Mouse (Mus musculus): ENCODE measurements around the gene Gm6034. TPM values are rescaled to one million over a fixed set of nuclear protein-coding genes. Genes with fewer than 3 reads are reported as not detected.
"Not testable (repeated sequence)": the region's sequence is repeated elsewhere in the genome, so short reads cannot be mapped to it uniquely, and the experiment has no call there.

Gene Gm6034
- total RNA-seq, 1 experiment from 2014 or later: not detected

GRCm38 (mm10) chr17:36022098-36022497 is 20.7 kb upstream of the Gm6034 start:
- ATAC-seq (replicated peaks; ENCODE audit: low read depth, poor library complexity, severe bottlenecking): no peak

DNA sequence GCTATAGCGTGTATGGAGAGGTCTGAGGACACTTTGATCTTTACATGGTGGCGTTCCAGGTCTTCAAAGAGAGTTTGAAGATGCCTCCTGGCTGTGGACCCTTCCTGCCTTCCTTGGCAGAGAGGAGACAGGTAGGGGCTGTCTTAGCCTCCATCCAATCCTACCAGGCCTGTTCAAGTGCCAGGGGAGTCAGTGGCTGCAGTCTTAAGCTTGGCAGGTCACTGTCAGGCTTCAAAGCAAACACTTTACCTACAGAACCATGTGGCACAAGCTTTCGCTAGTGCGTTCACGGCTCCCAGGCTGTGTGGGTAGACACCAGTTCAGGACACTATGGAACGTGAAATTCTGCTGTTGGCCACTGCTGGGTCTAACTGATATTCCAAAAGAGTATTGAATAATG is 19.8 kb upstream of the Gm6034 start:
- ATAC-seq (replicated peaks; ENCODE audit: low read depth, poor library complexity, severe bottlenecking): no peak

DNA sequence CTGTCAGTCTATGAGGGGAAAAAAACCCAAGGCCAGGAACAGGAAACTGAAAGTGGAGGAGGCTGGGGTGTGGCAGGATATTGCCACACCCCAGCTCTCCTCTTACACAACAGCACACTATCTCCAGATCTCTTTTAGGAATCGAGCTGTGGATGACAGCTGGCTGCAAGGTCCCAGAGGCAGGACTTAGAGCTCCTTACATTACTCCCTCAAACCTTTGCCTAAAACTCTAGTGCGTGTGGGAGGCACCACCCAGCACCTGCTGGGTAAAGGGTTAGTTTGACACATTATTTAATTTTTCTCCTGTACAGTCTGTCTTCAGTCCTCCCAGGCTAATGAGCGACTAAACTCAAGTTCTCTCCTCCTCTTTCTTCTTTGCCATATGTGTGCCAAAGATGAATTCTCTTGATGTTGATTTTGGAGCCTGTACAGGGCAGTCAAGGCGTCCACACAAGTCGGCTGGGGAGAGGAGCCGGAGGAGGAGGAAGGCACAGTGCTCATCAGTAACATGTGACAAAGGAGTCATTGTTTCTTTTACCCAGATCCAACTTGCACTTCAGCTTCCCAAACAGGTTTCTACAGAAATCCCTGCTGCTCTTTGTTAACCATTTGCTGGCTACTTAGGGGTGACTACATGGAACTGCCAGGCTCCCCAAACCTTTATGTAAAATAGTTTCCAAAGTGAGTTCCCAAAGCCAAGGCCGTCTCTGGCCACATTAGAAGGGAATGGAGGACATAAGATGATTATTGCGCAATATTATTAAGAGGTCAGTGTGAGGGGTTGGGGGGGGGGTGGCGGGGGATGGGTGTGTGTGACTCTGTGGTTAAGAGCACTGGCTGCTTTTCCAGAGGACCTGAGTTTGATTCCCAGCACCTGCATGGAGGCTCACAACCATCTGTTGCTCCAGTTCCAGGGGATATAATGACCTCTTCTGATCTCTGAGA is 18.8 kb upstream of the Gm6034 start:
- peak; percentile 38 for ATAC-seq (replicated peaks; ENCODE audit: low read depth, poor library complexity, severe bottlenecking)

DNA sequence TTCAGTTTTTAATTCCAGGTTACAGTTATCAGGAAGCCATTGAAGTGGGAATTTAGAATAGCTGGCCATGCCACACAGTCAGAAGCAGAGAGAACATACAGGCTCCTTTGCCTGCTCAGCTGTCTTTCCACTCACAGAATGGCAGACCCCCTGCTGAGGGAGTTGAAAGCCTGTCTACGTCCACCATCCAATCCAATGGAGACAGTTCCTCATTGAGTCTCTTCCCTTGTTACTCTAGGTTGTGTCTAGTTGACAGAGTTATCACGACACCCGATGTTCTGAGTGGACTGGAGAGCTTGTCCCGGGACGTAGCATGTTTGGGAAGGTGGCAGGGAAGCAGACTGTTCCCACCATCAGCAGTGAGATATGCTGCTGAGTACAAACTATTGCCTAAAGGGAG is 17.6 kb upstream of the Gm6034 start:
- ATAC-seq (replicated peaks; ENCODE audit: low read depth, poor library complexity, severe bottlenecking): no peak

DNA sequence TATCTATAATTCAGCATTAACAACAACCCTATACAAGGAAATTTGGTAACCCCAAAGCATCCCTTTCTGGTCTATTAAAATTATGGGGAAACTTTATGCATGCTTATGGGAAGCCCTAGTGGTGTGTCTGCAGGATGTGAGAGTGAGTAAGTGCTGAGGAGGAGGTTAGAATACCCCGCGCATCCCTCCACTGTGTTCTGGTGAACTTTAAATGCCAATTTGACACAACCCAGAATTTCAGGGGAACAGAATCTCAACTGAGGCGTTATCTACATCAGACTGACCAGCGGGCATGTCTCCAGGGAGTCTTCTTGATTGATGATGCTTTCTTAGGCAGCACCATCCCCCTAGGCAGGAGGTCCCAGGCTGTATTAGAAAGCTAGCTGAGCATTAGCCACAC is 16.9 kb upstream of the Gm6034 start:
- ATAC-seq (replicated peaks; ENCODE audit: low read depth, poor library complexity, severe bottlenecking): no peak

GRCm38 (mm10) chr17:36027663-36028062 is 15.1 kb upstream of the Gm6034 start:
- no peak for ATAC-seq (replicated peaks; ENCODE audit: low read depth, poor library complexity, severe bottlenecking)

- no peak for ATAC-seq (replicated peaks; ENCODE audit: low read depth, poor library complexity, severe bottlenecking)
Observed at GRCm38 (mm10) chr17:36028879-36029619, 13.7 kb upstream of the Gm6034 start.

DNA sequence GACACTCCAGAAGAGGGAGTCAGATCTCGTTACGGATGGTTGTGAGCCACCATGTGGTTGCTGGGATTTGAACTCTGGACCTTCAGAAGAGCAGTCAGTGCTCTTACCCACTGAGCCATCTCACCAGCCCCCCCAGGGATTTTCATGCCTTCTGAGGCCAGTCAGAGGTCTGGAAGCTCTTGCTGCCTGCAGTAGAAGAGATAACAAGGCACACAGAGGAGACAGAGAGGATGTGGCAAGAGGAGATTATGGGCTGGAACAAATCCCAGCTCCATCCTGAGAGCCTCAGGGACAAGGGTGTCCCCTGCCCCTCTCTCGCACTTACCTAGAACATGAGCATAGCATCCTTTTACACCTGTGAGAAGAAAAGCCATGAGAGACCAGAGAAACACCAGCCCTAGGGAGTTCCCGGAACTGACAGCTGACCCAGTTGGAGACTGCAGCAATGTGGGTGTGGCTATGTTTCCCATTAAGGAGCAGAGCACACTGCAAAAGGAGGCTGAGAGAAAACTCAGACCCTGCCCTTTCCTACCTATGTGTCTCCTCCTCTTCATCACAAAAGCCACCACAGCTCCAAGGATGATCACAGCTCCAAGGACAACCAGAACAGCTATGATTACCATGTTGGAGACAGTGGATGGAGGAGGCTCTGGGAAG is 12.6 kb upstream of the Gm6034 start:
- peak; percentile 31; the same call in 1 of the 2 replicates for ATAC-seq (replicated peaks; ENCODE audit: low read depth, poor library complexity, severe bottlenecking)

DNA sequence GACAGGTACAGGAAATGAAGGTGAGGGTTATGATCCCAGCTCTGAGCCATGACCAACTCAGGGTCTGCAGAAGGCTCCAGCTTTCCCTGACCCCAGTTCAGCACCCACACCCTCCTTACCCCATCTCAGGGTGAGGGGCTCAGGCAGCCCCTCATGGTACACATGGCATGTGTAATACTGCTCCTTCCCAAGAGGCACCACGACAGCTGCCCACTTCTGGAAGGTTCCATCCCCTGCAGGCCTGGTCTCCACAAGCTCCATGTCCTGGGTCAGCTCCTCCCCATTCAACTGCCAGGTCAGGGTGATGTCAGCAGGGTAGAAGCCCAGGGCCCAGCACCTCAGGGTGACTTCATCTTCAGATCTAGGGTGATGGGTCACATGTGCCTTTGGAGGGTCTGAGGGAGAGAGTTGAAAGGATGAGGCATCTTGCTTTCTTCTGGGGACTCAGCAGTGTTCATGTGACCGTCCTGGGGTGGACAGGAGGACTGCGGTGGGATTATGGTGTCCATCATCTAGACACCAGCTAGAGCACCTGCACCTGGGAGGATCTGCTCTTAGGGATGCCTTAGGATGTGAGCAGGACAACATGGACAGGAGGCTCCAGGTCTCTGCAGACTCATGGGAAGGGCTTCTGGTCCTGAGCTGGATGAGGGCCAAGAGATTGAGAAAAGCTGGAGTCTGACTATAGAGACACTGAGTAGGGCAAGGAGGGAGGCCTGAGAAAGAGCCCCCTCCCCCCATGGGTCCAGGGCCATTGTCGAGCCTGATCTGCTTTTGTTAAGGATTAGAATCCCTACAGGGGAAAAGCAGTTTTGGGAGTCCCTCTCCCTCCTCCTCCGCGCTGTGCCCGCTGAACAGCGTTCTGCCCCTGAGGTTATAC is 11.8 kb upstream of the Gm6034 start:
- ATAC-seq (replicated peaks; ENCODE audit: low read depth, poor library complexity, severe bottlenecking): not testable (repeated sequence)

- peak; percentile 74 for ATAC-seq (replicated peaks; ENCODE audit: low read depth, poor library complexity, severe bottlenecking)
Observed at GRCm38 (mm10) chr17:36031583-36032331, 11.0 kb upstream of the Gm6034 start.

DNA sequence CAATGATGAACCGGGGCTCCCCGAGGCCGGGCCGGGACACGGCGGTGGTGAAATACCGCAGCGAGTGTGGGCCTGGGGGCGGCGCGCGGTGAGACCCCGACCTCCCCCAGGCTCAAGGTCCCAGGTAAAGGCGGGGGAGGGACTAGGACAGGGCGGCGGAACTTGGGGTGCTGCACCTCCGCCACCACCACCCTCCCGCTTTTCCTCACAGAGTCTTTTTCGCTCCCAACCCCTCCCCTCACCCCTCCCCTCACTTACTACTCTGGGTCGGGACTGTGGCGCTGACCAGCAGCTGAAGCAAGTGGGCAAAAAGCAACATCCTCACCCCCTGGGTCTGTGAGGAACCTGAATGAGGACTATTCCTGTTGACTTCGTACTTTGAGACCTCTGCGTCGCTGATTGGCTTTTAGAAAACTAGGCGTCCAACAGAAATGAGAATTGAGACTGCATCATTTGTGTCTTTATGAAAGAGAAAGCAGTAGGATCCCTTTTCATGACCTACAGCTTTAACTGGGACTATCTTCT is 10.3 kb upstream of the Gm6034 start, which contains the start of gene H2-T23:
Gene H2-T23, minus strand, starts transcription at position 505 of the 525 bp plus-strand sequence.
- ATAC-seq (replicated peaks; ENCODE audit: low read depth, poor library complexity, severe bottlenecking): peak; percentile 71

DNA sequence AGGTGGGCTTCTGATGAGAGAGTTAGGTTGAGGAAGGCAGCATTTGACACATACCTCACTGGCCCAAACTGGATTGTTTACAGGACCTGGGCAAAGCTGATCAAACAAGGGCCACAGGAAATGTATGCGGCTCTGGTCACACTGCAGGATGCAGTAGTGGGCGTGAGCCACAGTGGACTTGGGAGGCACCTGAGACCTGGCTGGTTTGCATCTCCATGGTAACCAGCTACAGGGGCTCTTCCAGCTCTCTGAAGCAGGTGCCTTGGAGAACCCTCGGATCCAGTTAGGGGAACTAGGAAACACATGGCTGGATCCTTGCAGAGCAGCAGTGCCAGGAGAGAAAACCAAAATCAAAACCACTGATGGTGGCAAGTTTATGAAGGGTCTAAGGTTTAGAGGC is 8.2 kb upstream of the Gm6034 start:
- ATAC-seq (replicated peaks; ENCODE audit: low read depth, poor library complexity, severe bottlenecking): not testable (repeated sequence)

DNA sequence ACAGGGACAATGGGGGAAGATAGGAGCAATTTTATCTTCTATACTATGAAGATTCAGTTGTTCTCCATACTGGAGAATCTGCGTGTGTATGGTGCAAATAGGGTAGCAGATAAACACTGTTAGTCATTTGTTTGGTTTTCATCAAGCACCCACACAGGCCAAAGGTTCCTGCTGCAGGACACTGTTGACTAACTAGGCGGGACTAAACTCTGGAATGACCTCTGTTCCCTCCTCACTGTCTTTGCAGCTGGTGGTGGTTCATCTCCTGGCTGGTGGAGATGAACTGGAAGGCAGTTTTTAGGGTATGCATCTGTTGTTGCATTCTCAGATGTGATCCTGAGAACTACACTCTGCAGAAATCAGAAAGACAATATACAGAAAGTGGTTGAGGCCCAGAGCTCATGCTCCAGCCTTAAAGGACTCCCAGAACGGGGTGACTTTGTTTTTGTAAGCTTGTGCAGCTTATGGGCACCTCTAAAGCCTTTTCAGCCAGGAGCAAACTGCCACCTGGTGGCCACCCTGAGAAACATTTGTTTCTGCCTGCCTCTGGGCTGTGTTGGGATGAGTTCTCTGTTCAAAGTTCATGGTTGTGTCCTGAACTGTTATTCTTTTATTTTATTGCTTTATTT is 7.6 kb upstream of the Gm6034 start:
- peak; percentile 50 for ATAC-seq (replicated peaks; ENCODE audit: low read depth, poor library complexity, severe bottlenecking)

DNA sequence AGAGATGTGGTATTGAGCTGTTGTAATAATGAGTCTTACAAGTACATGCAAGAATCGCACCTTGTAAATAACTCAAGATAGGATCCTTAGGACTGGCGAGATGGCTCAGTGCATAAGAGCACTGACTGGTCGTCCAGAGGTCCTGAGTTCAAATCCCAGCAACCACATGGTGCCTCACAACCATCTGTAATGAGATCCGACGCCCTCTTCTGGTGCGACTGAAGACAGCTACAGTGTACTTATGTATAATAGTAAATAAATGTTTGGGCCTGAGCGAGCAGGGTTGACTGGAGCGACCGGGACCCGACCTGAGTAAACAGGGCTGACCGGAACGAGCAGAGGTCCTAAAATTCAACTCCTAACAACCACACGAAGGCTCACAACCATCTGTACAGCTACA is 6.6 kb upstream of the Gm6034 start:
- not testable (repeated sequence) for ATAC-seq (replicated peaks; ENCODE audit: low read depth, poor library complexity, severe bottlenecking)

DNA sequence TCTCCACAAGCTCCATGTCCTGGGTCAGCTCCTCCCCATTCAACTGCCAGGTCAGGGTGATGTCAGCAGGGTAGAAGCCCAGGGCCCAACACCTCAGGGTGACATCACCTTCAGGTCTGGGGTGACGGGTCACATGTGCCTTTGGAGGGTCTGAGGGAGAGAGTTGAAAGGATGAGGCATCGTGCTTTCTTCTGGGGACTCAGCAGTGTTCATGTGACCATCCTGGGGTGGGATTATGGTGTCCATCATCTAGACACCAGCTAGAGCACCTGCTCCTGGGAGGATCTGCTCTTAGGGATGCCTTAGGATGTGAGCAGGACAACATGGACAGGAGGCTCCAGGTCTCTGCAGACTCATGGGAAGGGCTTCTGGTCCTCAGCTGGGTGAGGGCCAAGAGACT is 2.2 kb upstream of the Gm6034 start:
- not testable (repeated sequence) for ATAC-seq (replicated peaks; ENCODE audit: low read depth, poor library complexity, severe bottlenecking)

DNA sequence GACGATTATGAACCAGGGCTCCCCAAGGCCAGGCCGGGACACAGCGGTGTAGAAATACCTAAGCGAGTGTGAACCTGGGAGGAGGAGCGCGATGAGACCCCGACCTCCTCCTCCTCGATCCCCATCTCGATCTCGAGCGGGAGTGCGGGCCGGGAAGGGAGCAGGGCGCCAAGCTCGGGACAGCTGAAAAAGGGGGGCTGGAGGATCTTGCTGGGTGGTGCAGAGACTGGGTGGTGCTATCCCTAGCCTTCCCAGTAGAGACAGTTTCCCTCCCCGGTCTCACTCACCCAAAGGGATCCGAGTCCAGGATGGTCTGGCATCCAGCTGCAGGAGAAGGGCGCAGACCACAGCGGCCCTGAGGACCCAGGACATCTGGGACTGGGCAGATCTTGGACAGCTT is 706 bp upstream of the Gm6034 start:
- ATAC-seq (replicated peaks; ENCODE audit: low read depth, poor library complexity, severe bottlenecking): peak; percentile 37

GRCm38 (mm10) chr17:36043286-36043685 is 525 bp downstream of the Gm6034 start:
- ATAC-seq (replicated peaks; ENCODE audit: low read depth, poor library complexity, severe bottlenecking): no peak

DNA sequence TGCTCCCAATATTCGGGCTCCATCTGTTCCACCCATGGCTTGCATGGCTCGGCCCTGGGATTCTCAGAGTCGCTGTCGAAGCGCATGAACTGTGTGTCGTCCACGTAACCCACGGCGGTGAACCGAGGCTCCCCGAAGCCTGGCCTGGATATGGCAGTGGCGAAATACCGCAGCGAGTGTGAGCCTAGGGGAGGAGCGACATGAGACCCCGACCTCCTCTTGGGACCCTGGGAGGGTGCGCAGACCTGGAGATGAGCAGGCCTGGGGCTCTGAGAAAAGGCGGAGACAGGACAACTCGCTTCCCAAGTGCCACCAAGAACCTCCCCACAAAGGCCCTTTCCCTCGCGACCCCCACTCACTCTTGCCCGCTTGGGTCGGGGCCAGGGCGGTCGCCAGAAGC is 15.2 kb downstream of the Gm6034 start:
- not testable (repeated sequence) for ATAC-seq (replicated peaks; ENCODE audit: low read depth, poor library complexity, severe bottlenecking)
